Mouse (Mus musculus): ENCODE results near the gene Taok2.
A peak's percentile ranks its signal among the peaks of the same experiment; 100 is the strongest.

Gene Taok2

GRCm38 (mm10) chr7:126831539-126831938 lies 53.0 kb downstream of the Taok2 start, which contains the start of gene 4930451I11Rik:
Gene 4930451I11Rik, minus strand, starts transcription at chr7:126831639.
- no peak for DNase-seq (ENCODE audit: low read depth, low spot score)

GRCm38 (mm10) chr7:126825952-126826351 lies 58.6 kb downstream of the Taok2 start:
- DNase-seq (ENCODE audit: low read depth, low spot score), result no peak

DNA sequence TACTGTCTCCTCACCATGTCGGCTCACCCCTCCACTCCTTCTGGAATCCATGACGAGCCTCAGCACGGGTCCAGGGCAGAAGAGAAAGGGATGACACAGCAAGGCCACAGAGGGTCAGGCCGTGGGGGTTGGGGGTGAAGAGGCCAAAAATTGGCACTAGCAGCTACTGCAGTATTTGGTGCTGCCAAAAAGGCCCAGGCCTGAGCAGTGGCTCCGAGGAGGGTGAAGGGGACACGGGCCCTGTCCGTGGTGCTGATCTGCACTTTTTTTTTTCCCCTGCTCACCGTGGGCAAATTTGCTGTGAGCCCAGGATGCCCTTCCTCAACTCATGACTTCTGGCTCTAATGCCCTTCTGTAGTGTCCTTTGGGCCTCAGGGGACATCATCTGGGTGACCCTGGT lies 59.1 kb downstream of the Taok2 start:
- DNase-seq (ENCODE audit: low read depth, low spot score), result no peak

- DNase-seq (ENCODE audit: low read depth, low spot score), result no peak
Observed at GRCm38 (mm10) chr7:126823940-126824339, 60.6 kb downstream of the Taok2 start.

DNA sequence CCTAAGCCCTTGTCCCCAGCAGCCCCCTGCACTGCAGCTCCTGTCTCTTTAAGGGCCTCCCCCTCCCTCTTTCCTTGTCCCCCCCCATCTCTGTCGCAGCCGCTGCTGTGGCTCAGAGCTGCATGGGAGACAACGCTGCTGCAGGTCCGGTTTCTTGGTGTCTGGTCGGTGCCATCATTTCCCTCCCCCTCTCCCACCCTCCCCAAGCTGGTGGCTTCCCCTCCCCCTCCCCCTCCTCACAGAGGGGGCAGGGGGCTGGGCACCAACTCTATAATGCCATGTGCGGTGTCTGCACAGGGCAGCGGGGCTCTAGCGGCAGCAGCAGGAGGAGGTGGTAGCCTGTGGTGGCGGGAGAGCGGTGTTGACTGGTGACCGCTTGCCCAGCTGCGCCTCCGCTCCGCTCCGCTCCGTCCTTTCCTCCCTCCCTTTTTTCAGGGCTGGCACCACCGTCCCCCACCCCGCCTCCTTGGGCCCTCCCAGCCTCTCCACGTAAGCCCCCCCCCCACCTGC lies 61.2 kb downstream of the Taok2 start:
- DNase-seq (ENCODE audit: low read depth, low spot score), result no peak

DNA sequence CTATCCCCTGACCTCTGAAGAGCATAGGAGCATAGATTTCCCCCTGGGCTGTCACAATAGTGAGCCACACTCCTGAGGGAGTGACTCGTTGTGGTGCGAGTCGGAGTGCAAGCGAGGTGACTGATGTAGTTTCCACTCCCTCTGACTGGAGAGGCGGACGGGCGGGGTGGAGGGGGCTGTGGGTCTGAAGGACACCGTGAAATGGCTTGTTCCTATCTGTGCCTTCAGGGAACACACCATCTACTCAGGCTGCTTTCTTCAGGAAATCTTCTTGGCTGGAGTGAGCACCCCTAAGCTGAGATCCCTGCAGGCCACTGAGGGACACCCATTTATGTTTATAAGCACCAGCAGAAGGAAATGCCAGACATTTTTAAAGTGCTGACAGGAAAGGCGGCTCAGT lies 61.8 kb downstream of the Taok2 start:
- no peak for DNase-seq (ENCODE audit: low read depth, low spot score)

GRCm38 (mm10) chr7:126821835-126822511 lies 62.5 kb downstream of the Taok2 start:
- DNase-seq (ENCODE audit: low read depth, low spot score), result peak; percentile 56

DNA sequence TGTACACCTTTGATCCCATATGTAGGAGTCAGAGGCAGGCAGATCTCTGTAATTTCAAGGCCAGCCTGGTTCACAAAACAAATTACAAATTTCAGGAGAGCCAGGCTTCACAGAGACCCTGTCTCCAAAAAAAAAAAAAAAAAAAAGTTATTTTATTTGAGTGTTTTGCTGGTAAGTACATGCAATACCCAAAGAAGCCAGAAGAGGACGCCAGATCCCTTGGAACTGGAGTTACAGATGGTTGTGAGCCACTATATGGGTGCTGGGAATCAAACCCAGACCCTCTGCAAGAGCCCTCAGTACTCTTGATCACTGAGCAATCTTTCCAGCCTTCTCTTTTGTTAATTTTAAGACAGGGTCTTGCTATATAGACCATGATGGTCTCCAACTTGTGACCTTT lies 65.7 kb downstream of the Taok2 start:
- DNase-seq (ENCODE audit: low read depth, low spot score), result no peak

DNA sequence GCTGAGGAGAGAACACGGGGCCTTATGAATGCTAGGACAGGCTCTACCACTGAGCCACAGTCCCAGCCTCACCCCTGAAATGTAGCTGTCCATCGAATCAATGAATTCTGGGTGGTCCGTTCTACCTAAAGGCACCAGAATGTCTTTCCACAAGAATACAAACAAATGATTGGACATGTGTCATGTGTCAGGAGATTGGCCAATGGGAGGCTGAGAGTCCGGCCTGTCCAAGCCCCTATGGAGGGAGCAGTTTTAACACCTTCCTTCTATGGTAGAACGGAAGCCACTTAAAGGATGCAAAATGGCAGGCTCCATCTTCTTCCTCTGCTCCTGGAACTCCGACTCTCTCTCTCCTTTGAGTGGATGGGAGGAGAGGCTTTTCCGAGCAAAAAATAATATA lies 66.9 kb downstream of the Taok2 start:
- no peak for DNase-seq (ENCODE audit: low read depth, low spot score)

- no peak for DNase-seq (ENCODE audit: low read depth, low spot score)
Observed at GRCm38 (mm10) chr7:126816494-126816893, 68.0 kb downstream of the Taok2 start.

GRCm38 (mm10) chr7:126815726-126816222 lies 68.7 kb downstream of the Taok2 start:
- DNase-seq (ENCODE audit: low read depth, low spot score), result no peak

All from WW6 (cell line).